Mouse (Mus musculus): ENCODE results near the gene Dhx37. TPM values are rescaled to one million over a fixed set of nuclear protein-coding genes. Genes with fewer than 3 reads are reported as not detected.

Gene Dhx37
- 3.1 and 3.9 TPM in 2 replicates for polyA plus RNA-seq (2021; fragmentation: Nextera tagmentation)
- long read RNA-seq, experiment 1, full-length matches to known transcripts: 15 of 24 reads
- long read RNA-seq, experiment 1, partial matches to known transcripts: 6 of 24 reads
- long read RNA-seq, experiment 1, other reads (novel, unspliced or antisense): 3 of 24 reads
- long read RNA-seq, experiment 2, partial matches to known transcripts: 8 of 12 reads
- long read RNA-seq, experiment 2, other reads (novel, unspliced or antisense): 4 of 12 reads

GRCm38 (mm10) chr5:125433793-125434337, at the start of gene Dhx37:
Dhx37 (minus strand) TSS chr5:125434121.

GRCm38 (mm10) chr5:125475601-125476285, 41.8 kb upstream of the Dhx37 start, which contains the start of gene Aacs:
Aacs (plus strand) TSS chr5:125475814.

GRCm38 (mm10) chr5:125441234-125442114, 7.6 kb upstream of the Dhx37 start, which contains the start of gene Bri3bp:
Bri3bp (plus strand) TSS chr5:125441568.

DNA sequence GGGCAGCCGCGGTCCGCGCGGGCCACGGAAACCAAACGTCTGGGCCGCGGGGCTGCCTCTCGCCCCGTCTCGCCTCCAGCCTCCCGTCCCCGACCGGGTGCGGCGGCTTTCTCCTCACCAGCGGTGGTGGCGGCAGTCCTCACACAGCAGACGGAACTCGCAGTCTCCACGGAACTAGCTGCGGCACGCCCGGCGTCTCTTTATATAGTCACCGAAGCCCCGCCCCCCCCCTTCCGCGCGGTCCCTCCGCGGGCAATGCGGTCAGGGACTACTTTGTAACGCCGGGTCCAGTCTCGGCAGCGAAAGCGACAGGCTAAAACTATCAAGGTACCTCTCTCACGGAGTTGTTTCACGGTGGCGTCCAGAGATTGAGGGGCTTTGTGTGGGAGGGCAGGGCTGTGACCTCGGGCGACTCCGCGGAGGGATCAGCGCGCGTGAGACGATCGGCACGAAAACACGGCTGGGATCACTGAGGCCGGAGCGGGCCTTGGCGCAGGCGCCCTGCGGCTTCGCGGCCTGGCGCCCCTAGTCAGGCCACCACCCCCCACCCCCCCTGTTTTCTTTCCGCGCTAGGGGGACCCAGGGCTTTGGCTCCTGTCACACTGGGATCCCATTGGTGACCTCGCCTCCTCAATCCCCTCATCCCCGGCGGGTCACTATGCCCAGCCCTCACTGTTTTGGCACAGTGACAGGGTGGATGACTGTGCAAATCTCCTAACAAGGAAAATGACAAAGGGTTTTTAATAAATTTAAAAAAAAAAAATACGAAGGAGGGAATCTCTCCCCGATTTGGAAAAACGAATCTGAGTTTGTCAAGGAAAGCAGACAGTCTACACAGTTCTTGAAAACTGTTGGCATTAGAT, 44.1 kb downstream of the Dhx37 start, which contains the start of gene Ubc:
TSS of gene Ubc (minus strand) at position 624 of the 863 bp plus-strand sequence.

DNA sequence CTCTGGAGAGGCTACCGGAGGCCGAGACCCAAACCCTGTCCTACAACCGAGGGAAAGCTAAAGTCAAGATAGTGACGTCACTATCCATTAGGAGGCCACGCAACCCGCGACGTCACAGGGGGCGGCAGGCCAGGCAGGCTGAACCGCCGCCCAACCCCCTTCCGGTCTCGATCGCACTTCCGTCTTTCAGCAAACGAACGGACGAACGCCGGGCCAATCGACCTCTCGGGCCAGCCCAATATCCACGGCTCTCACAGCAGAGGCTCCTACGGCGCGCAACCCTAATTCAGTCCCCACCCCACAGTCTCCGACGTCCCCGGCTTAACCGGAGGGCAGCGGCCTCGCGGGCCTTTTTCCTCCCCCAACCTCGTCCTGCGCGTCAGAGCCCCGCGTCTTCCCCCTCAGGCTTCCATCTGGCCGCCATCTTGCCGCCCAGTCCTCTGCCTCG, 44.8 kb downstream of the Dhx37 start, which contains the start of gene Gm10382:
TSS of gene Gm10382 (plus strand) at position 192 of the 448 bp plus-strand sequence.

Other genes with a start within 250 kb of the Dhx37 start
- gene Scarb1, start 93.0 kb downstream of the Dhx37 start, polyA plus RNA-seq (2021; fragmentation: Nextera tagmentation): 12.8 and 19.6 TPM in 2 replicates
- gene Gm10382, start 44.8 kb downstream of the Dhx37 start, polyA plus RNA-seq (2021; fragmentation: Nextera tagmentation): 0.18 TPM in 1 of 2 replicates, not detected in the other
- 257 and 297 TPM in 2 replicates for gene Ubc, start 43.9 kb downstream of the Dhx37 start, polyA plus RNA-seq (2021; fragmentation: Nextera tagmentation)
- gene Bri3bp, start 7.4 kb upstream of the Dhx37 start, polyA plus RNA-seq (2021; fragmentation: Nextera tagmentation): 44.3 and 88.8 TPM in 2 replicates
- 15.4 and 16.5 TPM in 2 replicates for gene Aacs, start 41.7 kb upstream of the Dhx37 start, polyA plus RNA-seq (2021; fragmentation: Nextera tagmentation)
- gene Tmem132b, start 97.7 kb upstream of the Dhx37 start, polyA plus RNA-seq (2021; fragmentation: Nextera tagmentation): 7.8 and 8.1 TPM in 2 replicates

All from left cerebral cortex, adult 6 months (tissue).